Mouse (Mus musculus) c-Kit-positive CD71-positive TER-119-negative erythroid progenitor cells, embryonic 14.5 days (primary cell): ENCODE results near the gene Rtl6.

Experiments
- DNase-seq: peaks from one replicate; pipeline ENCODE4 v3.0.0-alpha.2; 2013; ENCODE audit warnings: low read depth

Rtl6 gene

DNA sequence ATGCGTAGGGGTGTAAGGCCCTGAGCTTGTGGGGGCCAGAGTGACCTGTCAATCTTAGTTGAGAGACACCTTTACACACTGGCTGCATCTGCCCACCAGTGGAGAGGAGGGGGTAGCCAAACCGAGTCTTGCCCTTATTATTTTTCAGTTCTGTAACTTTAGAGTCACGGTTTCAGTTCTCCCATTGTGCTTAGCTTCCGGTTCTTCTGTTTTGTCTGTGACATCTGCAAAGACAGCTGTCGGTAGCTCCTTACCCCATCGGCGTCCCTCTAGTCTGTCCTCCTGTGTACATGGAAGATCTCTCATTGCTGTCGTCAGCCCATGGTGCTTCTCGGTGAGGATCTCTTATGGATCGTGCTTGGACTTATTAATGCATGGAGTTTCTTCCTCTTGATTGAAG is 20.5 kb downstream of the Rtl6 start:
- DNase-seq: no peak

DNA sequence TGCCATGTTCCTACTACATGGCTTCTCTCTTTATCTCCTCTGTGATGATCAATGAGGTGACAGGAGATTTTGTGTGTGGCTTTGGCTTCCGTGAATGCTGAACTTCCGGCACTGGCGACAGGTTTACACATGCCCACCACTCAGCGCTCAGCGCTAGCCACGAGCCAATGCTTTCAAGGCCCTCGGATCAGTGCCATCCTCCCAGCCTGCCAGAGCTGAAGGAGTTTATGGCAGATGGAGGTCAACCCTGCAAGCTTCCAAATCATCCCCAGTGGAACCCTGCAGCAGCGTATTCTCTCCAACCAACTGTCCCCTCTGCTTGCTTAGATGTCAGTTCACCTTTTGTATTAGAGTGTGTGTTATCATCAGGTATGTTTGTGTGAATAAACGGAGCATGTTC is 21.0 kb downstream of the Rtl6 start:
- no peak for DNase-seq

DNA sequence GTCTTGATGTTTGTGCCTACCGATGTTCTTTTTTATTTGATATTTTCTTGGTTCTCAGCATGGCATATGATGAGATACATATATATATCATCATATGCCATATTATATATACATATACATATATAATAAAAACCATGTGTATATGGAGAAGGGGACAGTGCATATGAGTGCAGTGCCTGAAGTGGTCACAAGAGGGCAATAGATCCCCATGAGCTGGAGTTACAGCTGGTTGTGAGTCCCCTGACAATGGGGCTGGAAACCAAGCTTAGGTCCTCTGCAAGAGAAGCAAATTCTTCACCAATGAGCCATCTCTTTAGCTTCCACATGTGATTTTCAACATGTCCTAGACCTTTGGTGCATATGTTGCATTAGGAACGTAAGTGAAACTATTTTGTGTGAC is 21.7 kb downstream of the Rtl6 start:
- DNase-seq: peak; percentile 21

DNA sequence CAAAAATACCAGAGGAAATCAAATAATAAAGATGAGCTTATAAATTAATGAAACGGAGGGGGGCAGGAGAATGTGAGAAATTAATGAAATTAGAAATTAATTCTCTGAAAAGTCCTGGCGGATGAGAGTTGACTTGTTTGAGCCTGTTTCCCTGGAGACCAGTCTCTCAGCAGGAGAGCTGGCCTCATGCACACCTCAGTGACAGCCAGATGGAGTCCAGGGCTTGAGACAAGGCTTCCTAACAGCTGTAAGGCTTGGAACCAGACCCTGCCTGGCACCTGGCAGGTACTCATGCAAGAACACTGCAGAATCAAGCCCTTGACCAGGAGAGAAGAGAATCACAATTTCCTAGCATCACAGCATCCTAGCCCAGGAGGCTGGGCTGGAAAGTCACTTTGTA is 25.4 kb downstream of the Rtl6 start:
- DNase-seq: no peak

DNA sequence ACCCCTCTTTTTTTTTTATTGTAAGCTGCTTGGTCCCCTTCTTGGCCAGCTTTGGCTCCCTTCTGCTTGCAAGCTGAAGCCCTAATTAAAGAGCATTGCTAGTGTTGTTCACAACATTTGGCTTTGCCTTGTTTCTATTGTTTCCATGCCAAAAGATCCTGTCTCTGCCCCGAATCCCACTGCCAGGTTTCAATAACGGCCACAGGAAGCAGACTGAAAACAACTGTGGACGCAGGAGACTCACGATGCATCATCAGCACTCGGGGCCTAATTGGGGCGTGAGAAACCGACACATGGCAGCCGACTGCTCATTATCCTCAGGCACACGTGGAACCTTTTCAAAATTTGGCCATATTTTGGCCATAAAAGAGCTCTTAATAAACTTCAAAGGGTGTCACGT is 26.1 kb downstream of the Rtl6 start:
- DNase-seq: no peak

DNA sequence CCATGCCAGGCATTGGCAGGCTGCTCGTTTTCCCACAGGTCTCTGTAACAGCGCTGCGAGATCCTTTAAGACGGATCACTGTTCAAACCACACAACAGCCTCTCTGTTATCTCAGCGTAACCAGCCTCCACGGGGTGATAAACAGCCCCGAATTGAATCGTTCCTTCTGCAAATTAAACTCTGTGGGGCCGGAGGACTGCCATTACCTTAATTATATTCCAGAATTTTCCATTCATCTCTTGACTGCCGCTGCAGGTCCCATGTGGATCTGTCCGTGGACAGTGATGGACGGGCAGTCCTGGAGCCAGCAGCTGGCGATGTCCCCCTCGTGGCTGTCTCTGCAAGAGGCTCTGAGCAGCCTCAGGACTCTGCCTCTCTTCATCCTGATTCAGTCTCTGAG is 30.7 kb downstream of the Rtl6 start:
- peak; percentile 5 for DNase-seq

DNA sequence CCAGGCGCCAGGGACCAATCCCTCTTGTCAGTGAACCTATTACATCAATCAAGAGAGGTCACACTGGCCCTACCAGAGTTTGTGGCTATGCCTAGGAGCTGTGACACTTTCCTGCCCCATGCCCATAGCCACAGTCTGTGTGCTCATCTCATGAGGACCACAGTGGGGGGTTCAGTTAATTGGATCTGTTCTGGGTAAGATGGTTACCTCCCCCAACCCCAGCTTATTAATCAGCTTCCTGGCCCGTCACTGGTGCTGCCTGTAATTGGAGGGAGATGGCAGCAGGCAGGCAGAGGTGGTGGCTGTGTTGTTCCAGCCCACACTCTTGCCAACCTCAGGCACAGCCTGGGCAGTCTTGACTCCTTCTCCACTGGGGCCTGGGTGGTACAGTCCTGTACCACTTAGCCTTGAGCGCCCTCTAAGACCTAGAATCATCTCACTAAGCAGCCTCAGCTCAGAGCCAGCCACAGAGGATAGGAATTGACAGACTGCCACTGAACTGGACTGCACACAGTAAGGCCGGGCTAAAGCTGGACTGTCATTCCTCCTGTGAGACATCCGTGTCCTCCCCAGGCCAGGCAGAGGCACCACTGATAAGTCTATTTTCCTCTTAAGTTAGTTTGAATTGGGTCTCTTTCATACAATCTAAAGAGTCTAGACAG is 32.3 kb downstream of the Rtl6 start:
- DNase-seq: no peak

DNA sequence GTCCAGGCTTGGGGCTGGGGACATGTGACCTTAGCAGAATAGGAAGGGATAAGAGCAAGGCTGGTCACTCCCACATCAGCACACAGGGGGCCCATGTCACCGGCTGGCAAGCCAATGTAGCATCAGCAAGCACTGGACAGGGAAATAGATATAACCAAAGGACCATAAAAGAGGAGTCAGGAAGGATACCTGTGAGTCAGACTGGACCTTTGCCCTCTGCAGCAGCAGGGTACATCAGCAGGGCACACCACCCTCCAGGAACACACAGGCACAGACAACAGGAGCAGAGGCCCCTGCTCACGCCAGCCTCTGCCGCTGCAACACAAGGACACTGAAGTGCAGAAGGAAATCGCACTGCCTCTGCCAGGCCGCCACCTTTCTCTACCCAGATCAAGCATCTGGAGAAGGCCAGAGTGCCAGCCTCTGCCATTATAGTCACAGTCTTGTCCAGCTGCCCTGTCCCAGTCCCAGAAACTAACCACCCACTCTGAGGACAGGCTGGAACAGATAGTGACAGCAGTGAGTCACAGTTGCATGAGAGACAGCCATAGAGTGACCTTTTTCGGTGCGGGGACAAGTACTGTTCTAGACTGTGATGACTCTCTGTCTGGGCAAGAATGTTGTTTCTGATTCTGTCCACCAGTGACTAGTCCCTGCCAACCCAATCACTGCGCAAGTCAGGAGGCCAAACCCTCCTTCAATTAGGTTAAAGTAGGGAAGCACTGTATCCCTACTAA is 34.5 kb downstream of the Rtl6 start:
- DNase-seq: no peak

DNA sequence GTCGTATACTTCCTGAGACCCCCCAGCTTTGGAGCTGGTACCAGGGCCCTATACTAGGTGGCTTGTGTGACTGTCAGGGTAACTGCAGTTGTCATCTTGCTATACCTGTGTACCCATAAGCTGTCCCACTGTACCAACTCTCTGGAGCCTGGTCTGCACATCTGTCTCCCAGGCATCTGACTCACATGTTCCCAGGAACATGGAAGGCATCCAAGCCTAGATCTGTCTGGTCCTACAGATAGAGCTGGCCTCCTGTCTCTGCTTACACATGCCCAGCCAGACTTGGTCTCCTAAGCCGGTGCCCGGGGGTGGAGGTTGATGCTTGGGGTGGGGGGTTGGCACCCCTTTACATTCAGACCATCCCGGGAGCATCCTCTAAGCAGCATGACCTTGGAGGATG is 36.1 kb downstream of the Rtl6 start:
- DNase-seq: no peak

DNA sequence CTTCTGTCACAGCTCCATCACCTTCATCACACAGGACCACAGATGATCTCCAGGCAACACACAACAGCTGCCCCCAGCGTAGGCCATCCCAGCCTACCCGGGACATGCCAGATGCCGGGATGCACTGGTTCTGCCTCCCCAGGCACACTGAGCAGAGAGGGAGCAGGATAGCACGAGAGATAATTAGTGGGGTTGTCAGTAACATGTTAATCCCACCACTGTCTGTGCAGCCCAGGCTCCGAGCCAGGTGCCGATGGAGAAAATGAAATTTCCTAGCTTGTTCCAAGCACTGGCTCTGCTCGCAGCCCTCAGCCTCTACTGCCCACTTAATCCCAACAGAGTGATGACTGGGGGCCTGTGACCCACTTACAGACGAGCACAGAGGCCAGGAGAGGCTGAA is 39.1 kb downstream of the Rtl6 start:
- DNase-seq: no peak

DNA sequence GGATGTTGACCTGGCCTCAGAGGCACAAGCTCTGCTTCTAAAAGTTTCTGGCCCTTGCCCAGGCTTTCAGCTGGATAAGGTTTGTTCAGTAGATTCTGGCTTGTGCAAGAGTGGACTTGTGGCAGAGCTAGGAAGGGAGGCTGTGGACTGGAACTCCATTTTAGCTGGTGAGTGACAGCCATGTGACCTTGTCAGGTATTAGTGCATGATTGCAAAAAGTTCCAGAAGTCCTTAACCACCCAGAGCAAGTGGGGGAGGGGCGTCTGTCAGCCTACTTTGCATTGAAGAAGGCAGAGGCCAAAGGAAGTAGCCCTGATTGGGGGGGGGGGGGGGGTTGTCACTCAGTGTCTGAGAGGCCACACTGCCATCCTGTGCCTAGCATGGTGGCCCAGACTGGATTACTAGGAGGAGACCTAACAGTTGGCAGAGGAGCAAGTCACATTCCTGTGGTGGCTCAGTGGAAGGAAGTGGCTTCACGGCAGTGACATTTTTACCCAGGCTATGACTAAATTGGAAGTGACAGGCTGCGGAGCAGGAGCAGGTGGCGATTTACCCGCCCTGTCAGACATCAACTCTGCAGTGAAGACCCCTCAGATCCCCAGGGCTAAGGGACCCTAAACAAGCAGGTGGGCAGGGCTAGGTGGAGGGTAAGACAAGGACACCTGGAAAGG is 44.9 kb downstream of the Rtl6 start:
- no peak for DNase-seq

DNA sequence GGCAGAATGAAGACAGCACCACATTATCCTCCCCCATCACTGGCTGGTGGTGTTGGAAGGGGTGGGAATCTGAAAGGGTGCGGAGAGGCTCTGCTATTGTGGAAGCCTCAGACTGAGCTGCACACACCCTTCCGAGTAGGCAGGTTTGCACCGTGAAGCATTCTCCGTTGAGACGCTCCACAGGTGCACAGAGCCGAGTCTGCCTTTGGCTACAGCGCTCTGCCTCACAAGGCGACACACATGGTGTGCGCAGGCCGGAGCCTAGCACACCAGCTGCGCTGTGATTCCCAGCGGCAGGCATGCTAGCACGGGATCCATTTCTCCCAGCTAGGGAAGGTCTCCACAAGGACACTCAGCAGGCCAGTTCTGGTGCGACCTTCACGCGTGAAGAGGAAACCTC is 47.6 kb downstream of the Rtl6 start:
- DNase-seq: no peak

DNA sequence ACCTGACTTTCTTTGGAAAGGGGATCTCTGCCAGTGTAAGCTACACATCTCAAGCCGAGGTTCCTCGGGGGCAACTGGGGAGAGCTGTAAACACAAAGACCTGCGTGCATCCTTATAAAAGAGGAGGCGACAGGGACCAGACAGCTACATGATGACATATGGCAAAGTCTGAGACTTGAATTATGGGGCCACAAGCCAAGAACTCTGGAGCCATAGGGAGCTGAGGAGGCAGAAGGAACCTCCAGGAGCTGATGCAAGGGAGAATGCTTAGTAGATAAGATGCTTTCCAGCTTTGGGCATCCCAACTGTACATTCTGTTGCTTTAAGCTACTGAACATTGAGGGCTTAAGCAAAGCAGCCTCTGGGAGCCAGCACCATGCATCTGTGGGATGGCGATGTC is 48.5 kb downstream of the Rtl6 start:
- DNase-seq: no peak

DNA sequence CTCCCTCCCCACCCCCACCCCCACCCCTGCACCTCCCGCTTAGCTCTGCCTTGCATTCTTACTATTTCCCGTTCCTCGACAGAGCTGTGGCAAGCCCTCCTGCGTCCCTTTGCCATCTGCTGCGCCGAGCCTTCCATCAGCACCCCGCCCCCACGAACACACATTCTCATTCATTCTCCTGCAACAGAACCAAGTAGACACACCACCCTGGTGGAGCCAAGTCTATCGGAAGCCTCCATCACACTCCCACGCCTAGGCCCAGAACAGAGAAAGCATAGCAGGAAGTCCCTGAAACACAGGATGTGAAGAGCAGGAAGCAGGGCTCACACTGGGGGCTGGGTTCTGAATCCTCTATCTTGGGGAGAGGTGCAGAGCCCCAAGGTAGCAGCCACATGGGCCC is 51.6 kb downstream of the Rtl6 start:
- DNase-seq: no peak

DNA sequence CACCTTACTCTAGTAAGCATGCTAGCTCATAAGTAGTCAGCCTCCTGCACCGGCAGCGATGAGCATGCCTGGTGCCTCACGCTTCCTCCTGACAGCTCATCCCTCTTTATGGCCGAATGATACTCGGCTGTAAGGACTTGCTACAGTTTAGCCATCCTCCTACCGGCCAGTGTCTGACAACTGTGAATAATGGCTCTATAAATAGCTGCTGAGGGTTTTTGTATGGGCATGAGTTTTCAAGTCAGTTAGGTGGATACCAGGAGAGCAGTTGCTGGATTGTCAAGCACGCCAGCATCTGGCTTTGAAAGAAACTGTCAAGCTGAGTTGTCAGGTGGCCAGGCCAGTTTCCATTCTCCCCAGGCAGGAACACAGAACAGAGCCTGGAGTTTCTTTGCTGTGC is 52.7 kb downstream of the Rtl6 start:
- no peak for DNase-seq
